Mouse (Mus musculus): ENCODE results near the gene Pltp. TPM values are rescaled to one million over a fixed set of nuclear protein-coding genes. Genes with fewer than 3 reads are reported as not detected.

Pltp gene
- polyA plus RNA-seq, 1 experiment, result 55.9 TPM

DNA sequence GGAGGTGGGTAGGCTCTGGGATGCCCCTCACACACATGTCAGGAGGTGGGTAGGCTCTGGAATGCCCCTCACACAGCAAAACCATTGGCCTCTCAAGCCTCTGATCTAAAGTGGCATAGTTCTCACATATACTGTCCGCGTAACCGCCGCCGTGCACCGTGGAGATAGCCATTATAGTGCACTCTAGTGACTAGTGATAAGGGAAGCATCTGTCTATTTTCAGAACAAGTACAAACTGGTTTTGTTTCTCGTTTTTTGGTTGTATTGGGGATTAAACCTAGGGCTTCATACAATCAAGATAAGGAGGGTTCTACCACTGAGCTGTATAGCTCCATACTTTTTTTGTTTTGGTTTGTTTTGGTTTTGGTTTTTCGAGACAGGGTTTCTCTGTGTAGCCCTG lies 41.7 kb downstream of the Pltp start:
- Histone ChIP-seq H3K4me3 (ENCODE audit: low read depth, low read length) (no peak overlapping the region), H3K36me3 (ENCODE audit: control insufficient read depth, insufficient read depth, low read length, poor library complexity, severe bottlenecking) (peaks cover 12% of the 10 kb centered on the region; the same call in 1 of the 2 replicates), H3K27me3 (ENCODE audit: control insufficient read depth, insufficient read depth, low read length, poor library complexity, severe bottlenecking) (no peaks in the 10 kb centered on the region), H3K27ac (ENCODE audit: insufficient read depth, low read length) (no peak overlapping the region), H3K4me1 (ENCODE audit: control insufficient read depth, insufficient read depth, low read length) (peaks cover 6% of the 10 kb centered on the region), H3K9me3 (replicated peaks; ENCODE audit: control insufficient read depth, insufficient read depth, low read length, poor library complexity, severe bottlenecking) (no peaks in the 10 kb centered on the region), H3K9ac (ENCODE audit: low read depth, poor library complexity, severe bottlenecking) (no peak overlapping the region)
- no peak for TF ChIP-seq POLR2A (IDR thresholded peaks at IDR 0.05; ENCODE audit: insufficient read depth, low read length)
- no peak for TF ChIP-seq EP300 (IDR thresholded peaks at IDR 0.05; ENCODE audit: insufficient read depth, low read depth, low read length)

DNA sequence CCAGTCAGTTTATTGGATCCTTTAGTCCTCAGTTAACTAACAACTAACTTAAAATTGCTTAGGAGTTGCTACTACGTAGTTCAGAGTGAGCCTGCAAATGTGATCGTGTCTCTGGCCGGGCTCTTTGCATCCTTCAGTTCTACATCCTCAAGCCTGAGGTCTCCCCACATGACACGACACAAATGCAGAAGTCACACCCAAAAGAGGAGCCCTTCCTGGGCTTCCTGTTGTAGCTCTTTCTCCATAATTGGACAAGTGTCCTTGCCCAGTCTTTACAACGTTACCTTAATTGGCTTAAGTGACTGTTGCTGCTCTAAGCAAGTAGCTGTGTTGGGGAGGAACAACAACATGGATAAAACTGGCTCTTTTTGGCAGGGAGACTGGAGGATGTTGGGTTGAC lies 42.2 kb downstream of the Pltp start:
- H3K27ac ChIP-seq (ENCODE audit: insufficient read depth, low read length), result no peak overlapping the region
- no peaks in the 10 kb centered on the region for H3K9me3 ChIP-seq (replicated peaks; ENCODE audit: control insufficient read depth, insufficient read depth, low read length, poor library complexity, severe bottlenecking)
- no peak overlapping the region for H3K9ac ChIP-seq (ENCODE audit: low read depth, poor library complexity, severe bottlenecking)
- peaks cover 6% of the 10 kb centered on the region for H3K4me1 ChIP-seq (ENCODE audit: control insufficient read depth, insufficient read depth, low read length)
- peaks cover 8% of the 10 kb centered on the region; the same call in 1 of the 2 replicates for H3K36me3 ChIP-seq (ENCODE audit: control insufficient read depth, insufficient read depth, low read length, poor library complexity, severe bottlenecking)
- no peaks in the 10 kb centered on the region for H3K27me3 ChIP-seq (ENCODE audit: control insufficient read depth, insufficient read depth, low read length, poor library complexity, severe bottlenecking)
- no peak overlapping the region for H3K4me3 ChIP-seq (ENCODE audit: low read depth, low read length)
- TF ChIP-seq POLR2A (IDR thresholded peaks at IDR 0.05; ENCODE audit: insufficient read depth, low read length), result no peak
- TF ChIP-seq CTCF (IDR thresholded peaks at IDR 0.05; ENCODE audit: low read depth, low read length), result no peak

DNA sequence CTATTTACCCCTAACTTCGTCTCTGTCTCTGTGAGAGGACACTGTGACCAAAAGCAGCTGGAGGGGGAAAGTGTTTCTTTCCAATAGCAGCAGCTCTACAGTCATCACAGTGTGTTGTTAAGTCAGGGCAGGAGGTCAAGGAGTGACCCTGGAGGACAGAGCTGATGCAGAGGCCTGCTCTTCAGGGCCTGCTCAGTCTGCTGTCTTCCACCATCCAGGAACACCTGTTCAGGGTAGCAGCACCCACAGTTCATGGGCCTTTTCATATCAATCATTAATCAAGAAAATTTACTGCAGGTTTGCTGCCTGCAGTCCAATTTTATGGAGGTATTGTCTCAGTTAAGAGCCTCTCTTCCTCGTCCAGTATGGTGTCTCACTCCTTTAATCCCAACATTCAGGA lies 44.0 kb downstream of the Pltp start:
- H3K27ac ChIP-seq (ENCODE audit: insufficient read depth, low read length), result no peak overlapping the region

DNA sequence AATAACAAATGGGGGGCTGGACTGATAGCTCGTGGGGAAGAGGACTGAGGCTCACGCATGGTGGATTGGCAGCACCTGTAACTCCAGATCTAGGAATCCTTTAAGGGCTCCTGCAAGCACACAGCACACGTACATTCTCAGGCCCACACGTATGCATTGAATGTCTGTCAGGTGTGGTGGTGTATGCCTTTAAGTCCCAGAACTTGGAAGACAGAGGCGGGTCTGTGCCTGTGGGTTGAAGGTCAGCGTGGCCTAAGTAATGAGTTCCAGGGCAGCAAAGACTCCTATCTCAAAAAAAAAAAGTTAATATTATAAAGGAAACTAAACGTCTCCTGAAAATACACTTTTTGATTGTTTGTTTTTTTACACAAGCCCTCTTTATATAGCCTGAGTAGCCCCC lies 50.9 kb downstream of the Pltp start:
- Histone ChIP-seq H3K4me3 (ENCODE audit: low read depth, low read length) (no peak overlapping the region), H3K27ac (ENCODE audit: insufficient read depth, low read length) (no peak overlapping the region), H3K4me1 (ENCODE audit: control insufficient read depth, insufficient read depth, low read length) (peaks cover 5% of the 10 kb centered on the region), H3K9ac (ENCODE audit: low read depth, poor library complexity, severe bottlenecking) (peak overlapping the region; percentile 60; the same call in 1 of the 2 replicates), H3K9me3 (replicated peaks; ENCODE audit: control insufficient read depth, insufficient read depth, low read length, poor library complexity, severe bottlenecking) (no peaks in the 10 kb centered on the region), H3K36me3 (ENCODE audit: control insufficient read depth, insufficient read depth, low read length, poor library complexity, severe bottlenecking) (no peaks in the 10 kb centered on the region), H3K27me3 (ENCODE audit: control insufficient read depth, insufficient read depth, low read length, poor library complexity, severe bottlenecking) (no peaks in the 10 kb centered on the region)
- no peak for TF ChIP-seq POLR2A (IDR thresholded peaks at IDR 0.05; ENCODE audit: insufficient read depth, low read length)
- TF ChIP-seq EP300 (IDR thresholded peaks at IDR 0.05; ENCODE audit: insufficient read depth, low read depth, low read length), result no peak
- no peak for TF ChIP-seq CTCF (IDR thresholded peaks at IDR 0.05; ENCODE audit: low read depth, low read length)

More for the DNA sequence above, 44.0 kb downstream of the Pltp start:
- H3K27me3 ChIP-seq (ENCODE audit: control insufficient read depth, insufficient read depth, low read length, poor library complexity, severe bottlenecking), result no peaks in the 10 kb centered on the region
- H3K36me3 ChIP-seq (ENCODE audit: control insufficient read depth, insufficient read depth, low read length, poor library complexity, severe bottlenecking), result 0 out of 2 replicates have a peak, but pooled peaks cover 3% of the 10 kb centered on the region
- no peak overlapping the region for H3K4me3 ChIP-seq (ENCODE audit: low read depth, low read length)
- peaks cover 2% of the 10 kb centered on the region for H3K4me1 ChIP-seq (ENCODE audit: control insufficient read depth, insufficient read depth, low read length)
- no peak overlapping the region for H3K9ac ChIP-seq (ENCODE audit: low read depth, poor library complexity, severe bottlenecking)
- no peaks in the 10 kb centered on the region for H3K9me3 ChIP-seq (replicated peaks; ENCODE audit: control insufficient read depth, insufficient read depth, low read length, poor library complexity, severe bottlenecking)
- no peak for TF ChIP-seq POLR2A (IDR thresholded peaks at IDR 0.05; ENCODE audit: insufficient read depth, low read length)
- no peak for TF ChIP-seq EP300 (IDR thresholded peaks at IDR 0.05; ENCODE audit: insufficient read depth, low read depth, low read length)
- TF ChIP-seq CTCF (IDR thresholded peaks at IDR 0.05; ENCODE audit: low read depth, low read length), result no peak

DNA sequence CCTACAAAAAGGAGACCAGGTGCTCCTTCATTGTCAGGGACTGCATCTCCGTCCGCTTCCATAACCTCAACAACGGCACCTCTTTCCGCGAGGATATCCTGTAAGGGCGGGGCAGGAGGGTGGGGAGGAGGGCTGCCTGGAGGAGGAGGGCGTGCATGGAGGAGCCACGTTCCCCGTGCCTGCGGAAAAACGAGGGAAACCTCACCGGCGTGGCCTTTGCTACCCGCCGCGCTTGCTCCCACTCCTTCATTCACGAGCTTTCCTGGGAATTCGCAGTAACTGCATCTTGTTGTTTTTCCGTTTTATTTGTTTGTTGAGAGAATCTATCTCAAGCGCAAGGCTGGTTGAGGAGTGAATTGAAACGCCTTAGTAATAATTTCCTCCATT lies 52.2 kb downstream of the Pltp start:
- H3K9ac ChIP-seq (ENCODE audit: low read depth, poor library complexity, severe bottlenecking), result peak overlapping the region; percentile 60
- TF ChIP-seq CTCF (IDR thresholded peaks at IDR 0.05; ENCODE audit: low read depth, low read length), result no peak
- TF ChIP-seq POLR2A (IDR thresholded peaks at IDR 0.05; ENCODE audit: insufficient read depth, low read length), result no peak
- H3K27ac ChIP-seq (ENCODE audit: insufficient read depth, low read length), result peak overlapping the region; percentile 68
- no peaks in the 10 kb centered on the region for H3K27me3 ChIP-seq (ENCODE audit: control insufficient read depth, insufficient read depth, low read length, poor library complexity, severe bottlenecking)
- H3K9me3 ChIP-seq (replicated peaks; ENCODE audit: control insufficient read depth, insufficient read depth, low read length, poor library complexity, severe bottlenecking), result no peaks in the 10 kb centered on the region
- peaks cover 5% of the 10 kb centered on the region for H3K4me1 ChIP-seq (ENCODE audit: control insufficient read depth, insufficient read depth, low read length)
- peak overlapping the region; percentile 79 for H3K4me3 ChIP-seq (ENCODE audit: low read depth, low read length)
- H3K36me3 ChIP-seq (ENCODE audit: control insufficient read depth, insufficient read depth, low read length, poor library complexity, severe bottlenecking), result no peaks in the 10 kb centered on the region

DNA sequence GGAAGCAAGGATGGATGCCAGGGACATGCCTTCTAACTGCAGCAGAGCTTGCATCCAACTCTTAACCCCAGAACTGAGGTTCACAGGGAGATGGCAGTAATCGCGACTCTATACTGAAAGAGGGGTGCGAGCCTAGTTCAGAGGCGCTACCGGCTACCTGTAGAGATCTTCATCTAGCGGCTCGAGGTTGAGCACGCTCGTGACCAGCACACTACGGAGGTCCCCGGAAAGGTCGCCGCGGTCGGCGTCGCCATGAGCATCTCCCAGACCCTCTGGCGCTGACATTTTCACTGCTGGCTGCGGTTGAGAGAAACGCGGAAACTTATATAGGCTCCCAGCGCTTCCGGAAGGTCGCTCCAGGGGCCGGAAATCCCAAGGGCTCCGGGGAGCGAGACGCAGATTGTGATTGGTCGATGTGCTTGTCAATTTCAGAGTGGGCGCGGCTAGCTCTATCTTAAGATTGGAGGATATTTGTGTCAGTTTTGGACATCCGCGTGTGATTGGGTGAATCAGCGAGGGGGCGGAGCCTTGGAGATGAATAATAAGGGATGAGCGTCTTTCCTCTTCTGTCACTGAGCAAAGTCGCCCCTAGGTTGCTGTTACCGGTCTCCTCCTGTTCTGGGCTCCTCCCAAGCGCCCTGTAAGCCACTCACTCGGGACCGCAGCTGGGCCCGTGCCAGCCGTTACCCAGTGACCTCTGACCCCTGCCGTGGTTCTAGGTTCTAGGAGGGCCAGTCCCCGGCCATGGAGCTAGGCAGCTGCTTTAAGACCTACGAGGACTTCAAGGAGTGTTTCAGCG lies 52.8 kb downstream of the Pltp start, which contains the start of the genes Acot8 and Zswim3:
Acot8 (minus strand) TSS at position 350 of the 799 bp plus-strand sequence.
Zswim3 (plus strand) TSS at position 566 of the 799 bp plus-strand sequence.
- peaks cover 5% of the 10 kb centered on the region for H3K4me1 ChIP-seq (ENCODE audit: control insufficient read depth, insufficient read depth, low read length)
- H3K27me3 ChIP-seq (ENCODE audit: control insufficient read depth, insufficient read depth, low read length, poor library complexity, severe bottlenecking), result no peaks in the 10 kb centered on the region
- TF ChIP-seq CTCF (IDR thresholded peaks at IDR 0.05; ENCODE audit: low read depth, low read length), result no peak
- TF ChIP-seq EP300 (IDR thresholded peaks at IDR 0.05; ENCODE audit: insufficient read depth, low read depth, low read length), result no peak
- peak; percentile 94 for TF ChIP-seq POLR2A (IDR thresholded peaks at IDR 0.05; ENCODE audit: insufficient read depth, low read length)
- no peaks in the 10 kb centered on the region for H3K36me3 ChIP-seq (ENCODE audit: control insufficient read depth, insufficient read depth, low read length, poor library complexity, severe bottlenecking)
- H3K27ac ChIP-seq (ENCODE audit: insufficient read depth, low read length), result peak within 1 kb of the TSS; percentile 68
- peak within 1 kb of the TSS; percentile 60 for H3K9ac ChIP-seq (ENCODE audit: low read depth, poor library complexity, severe bottlenecking)
- H3K9me3 ChIP-seq (replicated peaks; ENCODE audit: control insufficient read depth, insufficient read depth, low read length, poor library complexity, severe bottlenecking), result no peaks in the 10 kb centered on the region
- peak within 1 kb of the TSS; percentile 79 for H3K4me3 ChIP-seq (ENCODE audit: low read depth, low read length)

Data from ES-Bruce4 (cell line).